ENCODE assay signal across 11 mouse cellular contexts in the genomic region with DNA sequence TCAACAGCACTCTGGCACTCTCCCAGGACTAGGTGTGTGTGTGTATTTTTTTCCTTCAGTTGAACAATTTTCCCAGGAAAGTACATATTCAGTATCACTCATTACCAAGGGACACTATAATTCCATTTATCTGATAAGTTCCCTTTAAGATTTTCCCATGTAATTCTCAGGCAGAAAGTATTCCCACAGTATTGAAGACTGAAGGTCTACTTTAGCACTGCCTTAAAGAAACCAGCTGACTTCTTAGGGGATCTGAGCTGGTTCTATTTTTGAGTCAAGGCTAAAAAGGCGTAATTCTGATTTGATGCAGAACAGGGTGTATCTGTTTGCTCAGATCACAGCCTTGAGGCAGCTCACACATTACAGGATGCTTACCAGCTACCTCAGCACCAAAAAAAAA. TPM values are rescaled to one million over a fixed set of nuclear protein-coding genes. Genes with fewer than 3 reads are reported as not detected.
DNase-seq lines count a peak whose midpoint lies in the region; ATAC-seq and TF ChIP-seq lines count a peak whose summit lies in the region.
"Had no signal": no experiment of that assay in that cellular context is flagged by ENCODE, and none has a peak within 500 bp of the region (broad histone marks: within the 10 kb centered on the region; RNA-seq: fewer than 3 reads in every experiment).

No protein-coding gene starts in this region.

- H3K4me1 ChIP-seq in cerebellum, adult 2 months (ENCODE audit: control insufficient read depth, insufficient read depth, low read length), result no peaks in the 10 kb centered on the region; the same call in 1 of the 2 replicates
- peaks cover 23% of the 10 kb centered on the region; the same call in 1 of the 2 replicates for H3K4me1 ChIP-seq in lung, postnatal 0 days (ENCODE audit: insufficient read depth, low read depth, low read length)
- H3K4me1 ChIP-seq in limb, embryonic 13.5 days, result peaks cover 25% of the 10 kb centered on the region
- H3K4me1 ChIP-seq in stomach, embryonic 14.5 days (ENCODE audit: control insufficient read depth, insufficient read depth, low read length), result peaks cover 22% of the 10 kb centered on the region

- TF ChIP-seq EP300 in lung, postnatal 0 days (IDR thresholded peaks at IDR 0.05), result no peak

- H3K9ac ChIP-seq in lung, postnatal 0 days (replicated peaks; ENCODE audit: low read depth), result no peak overlapping the region
- H3K9ac ChIP-seq in limb, embryonic 13.5 days, result peak overlapping the region; percentile 21
- H3K9ac ChIP-seq in stomach, embryonic 14.5 days (replicated peaks; ENCODE audit: low read depth, low read length), result peak overlapping the region; percentile 14

- TF ChIP-seq POLR2A in cerebellum, adult 2 months (IDR thresholded peaks at IDR 0.05; ENCODE audit: borderline replicate concordance, insufficient read depth, low read length), result no peak

- no peak for TF ChIP-seq CTCF in cerebellum, adult 2 months (IDR thresholded peaks at IDR 0.05; ENCODE audit: borderline replicate concordance, insufficient read depth, low read depth, low read length)
- TF ChIP-seq CTCF in lung, postnatal 0 days (IDR thresholded peaks at IDR 0.05), result no peak

- peak overlapping the region; percentile 48 for H3K4me2 ChIP-seq in lung, postnatal 0 days (replicated peaks; ENCODE audit: low read depth, low read length)
- peak overlapping the region; percentile 69 for H3K4me2 ChIP-seq in limb, embryonic 13.5 days (replicated peaks)
- peak overlapping the region; percentile 91 for H3K4me2 ChIP-seq in stomach, embryonic 14.5 days (replicated peaks; ENCODE audit: low read depth, low read length)

- no peak overlapping the region for H3K27ac ChIP-seq in cerebellum, adult 2 months (ENCODE audit: insufficient read depth, low read length)
- H3K27ac ChIP-seq in lung, postnatal 0 days (ENCODE audit: low read length), result no peak overlapping the region
- H3K27ac ChIP-seq in limb, embryonic 13.5 days, result no peak overlapping the region
- H3K27ac ChIP-seq in stomach, embryonic 14.5 days (ENCODE audit: low read length), result no peak overlapping the region

- H3K4me3 ChIP-seq in cerebellum, adult 2 months (replicated peaks; ENCODE audit: insufficient read depth, low read depth, low read length), result peak overlapping the region; percentile 26
- H3K4me3 ChIP-seq in lung, postnatal 0 days (ENCODE audit: low read depth, low read length), result peak overlapping the region; percentile 31
- H3K4me3 ChIP-seq in limb, embryonic 13.5 days, result peak overlapping the region; percentile 38
- peak overlapping the region; percentile 26 for H3K4me3 ChIP-seq in stomach, embryonic 14.5 days (ENCODE audit: low read depth, low read length)

- DNase-seq in cerebellum, adult 2 months, result no peak
- no peak for DNase-seq in cerebellum, adult 11-12 months
- DNase-seq in lung, postnatal 0 days (ENCODE audit: low spot score), result no peak
- DNase-seq in lung, postnatal 10 days, result no peak
- no peak for DNase-seq in right cerebral cortex, postnatal 25 days
- no peak for DNase-seq in layer of hippocampus, adult 8-10 months (ENCODE audit: low spot score in 2 of 2)
- DNase-seq: retina, postnatal 1 day had no signal

- no peak for ATAC-seq in lung, postnatal 0 days
- no peak for ATAC-seq in limb, embryonic 13.5 days (ENCODE audit: low FRiP score, low read depth)
- ATAC-seq in stomach, embryonic 14.5 days (ENCODE audit: insufficient number of reproducible peaks, insufficient read depth, low FRiP score, low read depth), result no peak

- no peaks in the 10 kb centered on the region for H3K27me3 ChIP-seq in cerebellum, adult 2 months (ENCODE audit: control insufficient read depth, insufficient read depth, low read length)
- H3K27me3 ChIP-seq in lung, postnatal 0 days (replicated peaks; ENCODE audit: insufficient read depth, low read length), result no peaks in the 10 kb centered on the region
- H3K27me3 ChIP-seq in limb, embryonic 13.5 days, result no peaks in the 10 kb centered on the region
- H3K27me3 ChIP-seq in stomach, embryonic 14.5 days (ENCODE audit: control insufficient read depth, insufficient read depth, low read length), result no peaks in the 10 kb centered on the region

- WGBS in cerebellum, adult 2 months, result 3% methylated on average over 1 of the region's 1 CpGs
- WGBS in lung, postnatal 0 days, result 19% methylated on average over 1 of the region's 1 CpGs
- 51% methylated on average over 1 of the region's 1 CpGs for WGBS in limb, embryonic 13.5 days
- WGBS in stomach, embryonic 14.5 days, result 20% methylated on average over 1 of the region's 1 CpGs

- H3K9me3 ChIP-seq in lung, postnatal 0 days (ENCODE audit: low read length), result no peaks in the 10 kb centered on the region
- H3K9me3 ChIP-seq in limb, embryonic 13.5 days, result no peaks in the 10 kb centered on the region
- H3K9me3 ChIP-seq in stomach, embryonic 14.5 days (ENCODE audit: control insufficient read depth, low read depth, low read length), result no peaks in the 10 kb centered on the region

- no peaks in the 10 kb centered on the region for H3K36me3 ChIP-seq in lung, postnatal 0 days (ENCODE audit: insufficient read depth, low read length)
- peaks cover 43% of the 10 kb centered on the region for H3K36me3 ChIP-seq in limb, embryonic 13.5 days
- peaks cover 18% of the 10 kb centered on the region for H3K36me3 ChIP-seq in stomach, embryonic 14.5 days (ENCODE audit: control insufficient read depth, insufficient read depth, low read length)

RNA-seq across cellular contexts. Expression of a gene that starts 2.9 kb away (rescaled TPM):
- polyA plus RNA-seq in cerebellum, adult 2 months (2012; rRNA removed), result 0.59 and 1.2 TPM in 2 replicates
- polyA plus RNA-seq in lung, postnatal 0 days (2015; fragmentation: Nextera tagmentation; extraction: Ambion mirVana), result 0.19 TPM in 1 of 2 replicates, not detected in the other
- 1.0 and 1.1 TPM in 2 replicates for polyA plus RNA-seq in limb, embryonic 13.5 days (2015; fragmentation: Nextera tagmentation; extraction: Ambion mirVana)
- 0.64 and 1.7 TPM in 2 replicates for polyA plus RNA-seq in stomach, embryonic 14.5 days (2014; fragmentation: Nextera tagmentation; extraction: Ambion mirVana)
- total RNA-seq in layer of hippocampus, adult 8-10 months (2022), result 1 to 10 TPM in 1 of 4 experiments, under 1 TPM in 3; 0.72 to 1.7 (median 0.82) TPM

RNA-seq across cellular contexts. Expression of a gene that starts 3.5 kb away (rescaled TPM):
- polyA plus RNA-seq in cerebellum, adult 2 months (2012; rRNA removed), result 43.6 and 44.7 TPM in 2 replicates
- polyA plus RNA-seq in lung, postnatal 0 days (2015; fragmentation: Nextera tagmentation; extraction: Ambion mirVana), result 54.1 and 59.7 TPM in 2 replicates
- polyA plus RNA-seq in limb, embryonic 13.5 days (2015; fragmentation: Nextera tagmentation; extraction: Ambion mirVana), result 123 and 130 TPM in 2 replicates
- polyA plus RNA-seq in stomach, embryonic 14.5 days (2014; fragmentation: Nextera tagmentation; extraction: Ambion mirVana), result 121 and 128 TPM in 2 replicates
- total RNA-seq in layer of hippocampus, adult 8-10 months (2022), result 100 to 1,000 TPM in 3 of 4 experiments, 10 to 100 TPM in 1; 96.8 to 117 (median 107) TPM

RNA-seq across cellular contexts. Expression of a gene that starts 27.6 kb away (rescaled TPM):
- not detected in 2 replicates for polyA plus RNA-seq in cerebellum, adult 2 months (2012; rRNA removed)
- not detected in 2 replicates for polyA plus RNA-seq in lung, postnatal 0 days (2015; fragmentation: Nextera tagmentation; extraction: Ambion mirVana)
- polyA plus RNA-seq in limb, embryonic 13.5 days (2015; fragmentation: Nextera tagmentation; extraction: Ambion mirVana), result not detected in 2 replicates
- not detected in 2 replicates for polyA plus RNA-seq in stomach, embryonic 14.5 days (2014; fragmentation: Nextera tagmentation; extraction: Ambion mirVana)
- total RNA-seq in layer of hippocampus, adult 8-10 months (2022), result not detected
- total RNA-seq: adrenal gland, postnatal 36 days had no signal
- polyA plus RNA-seq: gonadal fat pad, adult 2 months had no signal

RNA-seq across cellular contexts. Expression of a gene that starts 35.0 kb away (rescaled TPM):
- polyA plus RNA-seq in cerebellum, adult 2 months (2012; rRNA removed), result not detected in 2 replicates
- not detected in 2 replicates for polyA plus RNA-seq in lung, postnatal 0 days (2015; fragmentation: Nextera tagmentation; extraction: Ambion mirVana)
- not detected in 2 replicates for polyA plus RNA-seq in limb, embryonic 13.5 days (2015; fragmentation: Nextera tagmentation; extraction: Ambion mirVana)
- not detected in 2 replicates for polyA plus RNA-seq in stomach, embryonic 14.5 days (2014; fragmentation: Nextera tagmentation; extraction: Ambion mirVana)
- total RNA-seq in layer of hippocampus, adult 8-10 months (2022), result not detected
- total RNA-seq: adrenal gland, postnatal 36 days had no signal
- polyA plus RNA-seq: gonadal fat pad, adult 2 months had no signal

RNA-seq across cellular contexts. Expression of a gene that starts 36.0 kb away (rescaled TPM):
- not detected in 2 replicates for polyA plus RNA-seq in cerebellum, adult 2 months (2012; rRNA removed)
- not detected in 2 replicates for polyA plus RNA-seq in lung, postnatal 0 days (2015; fragmentation: Nextera tagmentation; extraction: Ambion mirVana)
- not detected in 2 replicates for polyA plus RNA-seq in limb, embryonic 13.5 days (2015; fragmentation: Nextera tagmentation; extraction: Ambion mirVana)
- polyA plus RNA-seq in stomach, embryonic 14.5 days (2014; fragmentation: Nextera tagmentation; extraction: Ambion mirVana), result not detected in 2 replicates
- total RNA-seq in layer of hippocampus, adult 8-10 months (2022), result not detected
- total RNA-seq: adrenal gland, postnatal 36 days had no signal
